Mouse (Mus musculus): ENCODE results near the gene Wbp1.

DNA sequence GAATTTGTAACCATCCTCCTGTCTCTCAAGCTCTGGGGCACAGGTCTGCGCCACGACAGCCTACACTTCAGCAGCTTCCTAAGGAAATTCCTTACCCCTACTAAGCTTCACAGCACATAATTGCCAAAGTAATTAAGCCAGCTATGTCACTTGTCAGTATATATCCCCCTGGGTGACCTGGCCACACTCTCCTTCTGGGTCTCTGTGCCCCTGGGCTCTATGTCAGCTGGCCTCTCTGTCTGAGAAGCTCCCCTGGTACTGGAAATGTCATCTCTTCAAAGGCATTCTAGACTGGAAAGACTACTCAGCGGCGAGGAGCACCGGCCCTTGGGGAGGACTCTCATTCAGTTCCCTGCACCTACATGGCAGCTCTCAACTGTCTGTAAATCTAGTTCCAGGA lies 1.6 kb upstream of the Wbp1 start:
- no peak for TF ChIP-seq CTCF (IDR thresholded peaks at IDR 0.05; ENCODE audit: extremely low read depth, insufficient read depth, insufficient read length, insufficient replicate concordance)
- no peak for TF ChIP-seq POLR2A (IDR thresholded peaks at IDR 0.05; ENCODE audit: low read depth, low read length)

Measured in spleen, adult 2 months (tissue).